ENCODE assay signal across 12 mouse cellular contexts in genomic region chr2:174658229-174658844, GRCm38 (mm10). TPM values are rescaled to one million over a fixed set of nuclear protein-coding genes. Genes with fewer than 3 reads are reported as not detected.
DNase-seq lines count a peak whose midpoint lies in the region; ATAC-seq and TF ChIP-seq lines count a peak whose summit lies in the region.
"Had no signal": no experiment of that assay in that cellular context is flagged by ENCODE, and none has a peak within 500 bp of the region (broad histone marks: within the 10 kb centered on the region; RNA-seq: fewer than 3 reads in every experiment).

No protein-coding gene starts in this region.

- peak; percentile 65 for TF ChIP-seq CTCF in layer of hippocampus, adult 2 months (conservative IDR thresholded peaks at IDR 0.05)

- no peak for DNase-seq in layer of hippocampus, adult 2 months (ENCODE audit: low spot score in 2 of 2)
- no peak for DNase-seq in layer of hippocampus, adult 9-10 months (ENCODE audit: low spot score)
- peak; percentile 26 for DNase-seq in lung, postnatal 14 days
- peak; percentile 36 to 73 for DNase-seq in thymus, postnatal 10 days (ENCODE audit: low spot score in 2 of 2)
- DNase-seq in right cerebral cortex, adult 18-20 months = no peak
- no peak for DNase-seq in left cerebral cortex, adult 18-20 months (ENCODE audit: low spot score in 2 of 2)
- DNase-seq in cerebellum, postnatal 36 days = no peak
- DNase-seq: heart, postnatal 36 days; layer of hippocampus, adult 9-11 months had no signal

- peak; percentile 48 for ATAC-seq in activated CD4-positive, CD25-positive, alpha-beta regulatory T cell, adult 4 months

- H3K4me3 ChIP-seq in layer of hippocampus, adult 2 months = no peak overlapping the region
- H3K4me3 ChIP-seq: embryonic facial prominence, embryonic 12.5 days; lung, embryonic 15.5 days had no signal

- H3K27ac ChIP-seq in layer of hippocampus, adult 2 months = no peak overlapping the region
- H3K27ac ChIP-seq: embryonic facial prominence, embryonic 12.5 days; lung, embryonic 15.5 days had no signal

RNA-seq across cellular contexts. Expression of gene Zfp831, which starts 15.0 kb away (rescaled TPM):
- 10 to 100 TPM; 23.0 to 23.1 TPM for total RNA-seq in layer of hippocampus, adult 2 months (2021)
- 1 to 10 TPM; 7.3 to 7.6 TPM for polyA plus RNA-seq in activated CD4-positive, CD25-positive, alpha-beta regulatory T cell, adult 4 months (2017; shearing (Covaris generic))
- total RNA-seq in left cerebral cortex, adult 18-20 months (2021) = 10 to 100 TPM; 16.4 to 19.0 TPM
- polyA plus RNA-seq: embryonic facial prominence, embryonic 12.5 days had no signal

Comparison
In these comparisons a context has a peak if more than half of its experiments do, and no peak if none do; other contexts are left out.
1. DNase-seq: peak in lung, postnatal 14 days (single experiment) and thymus, postnatal 10 days (2 of 2); none in layer of hippocampus, adult 2 months (0 of 2), layer of hippocampus, adult 9-10 months (single experiment), right cerebral cortex, adult 18-20 months (single experiment), left cerebral cortex, adult 18-20 months (0 of 2) and cerebellum, postnatal 36 days (0 of 2).